Mouse (Mus musculus): ENCODE measurements around the gene Insr. TPM values are rescaled to one million over a fixed set of nuclear protein-coding genes. Genes with fewer than 3 reads are reported as not detected.

Insr gene
- polyA plus RNA-seq, 1 experiment, result 0.75 TPM

GRCm38 (mm10) chr8:3239641-3240040 lies 39.8 kb downstream of the Insr start:
- TF ChIP-seq FLI1 (IDR thresholded peaks at IDR 0.05; ENCODE audit: low read length) (no peak), GATA1 (IDR thresholded peaks at IDR 0.05; ENCODE audit: borderline replicate concordance, low read length) (no peak)
- Histone ChIP-seq H3K27me3 (replicated peaks) (no peaks in the 10 kb centered on the region), H3K4me1 (peaks cover 57% of the 10 kb centered on the region), H3K4me3 (replicated peaks) (no peak overlapping the region), H3K36me3 (replicated peaks; ENCODE audit: low read length) (peaks cover 43% of the 10 kb centered on the region), H3K9me3 (no peaks in the 10 kb centered on the region)

GRCm38 (mm10) chr8:3238792-3239191 lies 40.6 kb downstream of the Insr start:
- TF ChIP-seq FLI1 (IDR thresholded peaks at IDR 0.05; ENCODE audit: low read length) (no peak), GATA1 (IDR thresholded peaks at IDR 0.05; ENCODE audit: borderline replicate concordance, low read length) (no peak)
- H3K9me3 ChIP-seq, result no peaks in the 10 kb centered on the region
- peaks cover 46% of the 10 kb centered on the region for H3K36me3 ChIP-seq (replicated peaks; ENCODE audit: low read length)
- peaks cover 59% of the 10 kb centered on the region for H3K4me1 ChIP-seq
- no peak overlapping the region for H3K4me3 ChIP-seq (replicated peaks)
- H3K27me3 ChIP-seq (replicated peaks), result no peaks in the 10 kb centered on the region

GRCm38 (mm10) chr8:3237319-3237718 lies 42.1 kb downstream of the Insr start:
- Histone ChIP-seq H3K36me3 (replicated peaks; ENCODE audit: low read length) (peaks cover 41% of the 10 kb centered on the region), H3K4me1 (peaks cover 57% of the 10 kb centered on the region), H3K27me3 (replicated peaks) (no peaks in the 10 kb centered on the region), H3K9me3 (no peaks in the 10 kb centered on the region), H3K4me3 (replicated peaks) (no peak overlapping the region)
- TF ChIP-seq GATA1 (IDR thresholded peaks at IDR 0.05; ENCODE audit: borderline replicate concordance, low read length) (no peak), FLI1 (IDR thresholded peaks at IDR 0.05; ENCODE audit: low read length) (no peak)

- peaks cover 61% of the 10 kb centered on the region for H3K4me1 ChIP-seq
- peaks cover 41% of the 10 kb centered on the region for H3K36me3 ChIP-seq (replicated peaks; ENCODE audit: low read length)
- H3K4me3 ChIP-seq (replicated peaks), result no peak overlapping the region
- no peaks in the 10 kb centered on the region for H3K9me3 ChIP-seq
- TF ChIP-seq GATA1 (IDR thresholded peaks at IDR 0.05; ENCODE audit: borderline replicate concordance, low read length) (no peak), FLI1 (IDR thresholded peaks at IDR 0.05; ENCODE audit: low read length) (no peak)
- no peaks in the 10 kb centered on the region for H3K27me3 ChIP-seq (replicated peaks)
Observed at GRCm38 (mm10) chr8:3236277-3236676, 43.1 kb downstream of the Insr start.

GRCm38 (mm10) chr8:3234569-3234968 lies 44.8 kb downstream of the Insr start:
- TF ChIP-seq FLI1 (IDR thresholded peaks at IDR 0.05; ENCODE audit: low read length), result no peak
- TF ChIP-seq GATA1 (IDR thresholded peaks at IDR 0.05; ENCODE audit: borderline replicate concordance, low read length), result no peak
- Histone ChIP-seq H3K27me3 (replicated peaks) (no peaks in the 10 kb centered on the region), H3K36me3 (replicated peaks; ENCODE audit: low read length) (peaks cover 38% of the 10 kb centered on the region), H3K4me1 (peaks cover 78% of the 10 kb centered on the region), H3K9me3 (no peaks in the 10 kb centered on the region), H3K4me3 (replicated peaks) (no peak overlapping the region)

GRCm38 (mm10) chr8:3232601-3233000 lies 46.8 kb downstream of the Insr start:
- peaks cover 45% of the 10 kb centered on the region for H3K36me3 ChIP-seq (replicated peaks; ENCODE audit: low read length)
- H3K4me1 ChIP-seq, result peaks cover 84% of the 10 kb centered on the region
- H3K9me3 ChIP-seq, result no peaks in the 10 kb centered on the region
- no peaks in the 10 kb centered on the region for H3K27me3 ChIP-seq (replicated peaks)
- TF ChIP-seq GATA1 (IDR thresholded peaks at IDR 0.05; ENCODE audit: borderline replicate concordance, low read length) (no peak), FLI1 (IDR thresholded peaks at IDR 0.05; ENCODE audit: low read length) (no peak)
- no peak overlapping the region for H3K4me3 ChIP-seq (replicated peaks)

- no peaks in the 10 kb centered on the region for H3K27me3 ChIP-seq (replicated peaks)
- TF ChIP-seq FLI1 (IDR thresholded peaks at IDR 0.05; ENCODE audit: low read length), result no peak
- TF ChIP-seq GATA1 (IDR thresholded peaks at IDR 0.05; ENCODE audit: borderline replicate concordance, low read length), result no peak
- H3K9me3 ChIP-seq, result no peaks in the 10 kb centered on the region
- H3K36me3 ChIP-seq (replicated peaks; ENCODE audit: low read length), result peaks cover 49% of the 10 kb centered on the region
- H3K4me1 ChIP-seq, result peaks cover 82% of the 10 kb centered on the region
- H3K4me3 ChIP-seq (replicated peaks), result no peak overlapping the region
Observed at GRCm38 (mm10) chr8:3230118-3231060, 49.0 kb downstream of the Insr start.

- no peak for TF ChIP-seq FLI1 (IDR thresholded peaks at IDR 0.05; ENCODE audit: low read length)
- TF ChIP-seq GATA1 (IDR thresholded peaks at IDR 0.05; ENCODE audit: borderline replicate concordance, low read length), result no peak
- H3K27me3 ChIP-seq (replicated peaks), result no peaks in the 10 kb centered on the region
- no peak overlapping the region for H3K4me3 ChIP-seq (replicated peaks)
- H3K9me3 ChIP-seq, result no peaks in the 10 kb centered on the region
- peaks cover 91% of the 10 kb centered on the region for H3K4me1 ChIP-seq
- peaks cover 33% of the 10 kb centered on the region for H3K36me3 ChIP-seq (replicated peaks; ENCODE audit: low read length)
Observed at GRCm38 (mm10) chr8:3227423-3227822, 52.0 kb downstream of the Insr start.

- no peaks in the 10 kb centered on the region for H3K27me3 ChIP-seq (replicated peaks)
- no peak overlapping the region for H3K4me3 ChIP-seq (replicated peaks)
- no peaks in the 10 kb centered on the region for H3K9me3 ChIP-seq
- TF ChIP-seq GATA1 (IDR thresholded peaks at IDR 0.05; ENCODE audit: borderline replicate concordance, low read length), result no peak
- TF ChIP-seq FLI1 (IDR thresholded peaks at IDR 0.05; ENCODE audit: low read length), result no peak
- H3K36me3 ChIP-seq (replicated peaks; ENCODE audit: low read length), result peaks cover 25% of the 10 kb centered on the region
- peaks cover 86% of the 10 kb centered on the region for H3K4me1 ChIP-seq
Observed at GRCm38 (mm10) chr8:3225731-3226130, 53.7 kb downstream of the Insr start.

GRCm38 (mm10) chr8:3225184-3225583 lies 54.2 kb downstream of the Insr start:
- no peaks in the 10 kb centered on the region for H3K9me3 ChIP-seq
- no peaks in the 10 kb centered on the region for H3K27me3 ChIP-seq (replicated peaks)
- TF ChIP-seq FLI1 (IDR thresholded peaks at IDR 0.05; ENCODE audit: low read length) (no peak), GATA1 (IDR thresholded peaks at IDR 0.05; ENCODE audit: borderline replicate concordance, low read length) (no peak)
- peaks cover 25% of the 10 kb centered on the region for H3K36me3 ChIP-seq (replicated peaks; ENCODE audit: low read length)
- peaks cover 85% of the 10 kb centered on the region for H3K4me1 ChIP-seq
- no peak overlapping the region for H3K4me3 ChIP-seq (replicated peaks)

Measured in megakaryocyte, embryonic 14.5 days (primary cell).